Mouse (Mus musculus): ENCODE measurements at regions not wholly inside any gene's neighbourhood (a gene's known extent, or its start where the extent isn't known, plus 50 kb on each side); places are given as distances from the start of the nearest gene placed in this dataset.

- no peak for DNase-seq (ENCODE audit: low read depth, low spot score)
Measured at GRCm38 (mm10) chr4:47622851-47623743, 148.6 kb downstream of the Sec61b start.

- no peak for DNase-seq (ENCODE audit: low read depth, low spot score)
Measured at GRCm38 (mm10) chr4:47630006-47630405, 155.5 kb downstream of the Sec61b start.

- no peak for DNase-seq (ENCODE audit: low read depth, low spot score)
Measured at GRCm38 (mm10) chr4:47630427-47630826, 156.0 kb downstream of the Sec61b start.

- no peak for DNase-seq (ENCODE audit: low read depth, low spot score)
Measured at GRCm38 (mm10) chr4:47638876-47639494, 164.5 kb downstream of the Sec61b start.

GRCm38 (mm10) chr4:47645093-47645492 is 170.6 kb downstream of the Sec61b start:
- no peak for DNase-seq (ENCODE audit: low read depth, low spot score)

GRCm38 (mm10) chr4:47648701-47649100 is 174.2 kb downstream of the Sec61b start:
- no peak for DNase-seq (ENCODE audit: low read depth, low spot score)

- DNase-seq (ENCODE audit: low read depth, low spot score) = no peak
Measured at GRCm38 (mm10) chr4:47649951-47650350, 175.5 kb downstream of the Sec61b start.

- no peak for DNase-seq (ENCODE audit: low read depth, low spot score)
Measured at GRCm38 (mm10) chr4:47651521-47651920, 177.1 kb downstream of the Sec61b start.

- no peak for DNase-seq (ENCODE audit: low read depth, low spot score)
Measured at GRCm38 (mm10) chr4:47653143-47653542, 178.7 kb downstream of the Sec61b start.

GRCm38 (mm10) chr4:47669519-47669918 is 195.1 kb downstream of the Sec61b start:
- no peak for DNase-seq (ENCODE audit: low read depth, low spot score)

- no peak for DNase-seq (ENCODE audit: low read depth, low spot score)
Measured at GRCm38 (mm10) chr4:47670476-47670875, 196.0 kb downstream of the Sec61b start.

- no peak for DNase-seq (ENCODE audit: low read depth, low spot score)
Measured at GRCm38 (mm10) chr4:47671362-47671761, 196.9 kb downstream of the Sec61b start.

- no peak for DNase-seq (ENCODE audit: low read depth, low spot score)
Measured at GRCm38 (mm10) chr4:47681141-47681540, 206.7 kb downstream of the Sec61b start.

- DNase-seq (ENCODE audit: low read depth, low spot score) = no peak
Measured at GRCm38 (mm10) chr4:47691207-47691606, 216.7 kb downstream of the Sec61b start.

GRCm38 (mm10) chr4:47692654-47693053 is 218.2 kb downstream of the Sec61b start:
- no peak for DNase-seq (ENCODE audit: low read depth, low spot score)

- no peak for DNase-seq (ENCODE audit: low read depth, low spot score)
Measured at GRCm38 (mm10) chr4:47693221-47693620, 218.8 kb downstream of the Sec61b start.

GRCm38 (mm10) chr4:47697071-47697470 is 222.6 kb downstream of the Sec61b start:
- no peak for DNase-seq (ENCODE audit: low read depth, low spot score)

GRCm38 (mm10) chr4:47698514-47698913 is 224.1 kb downstream of the Sec61b start:
- no peak for DNase-seq (ENCODE audit: low read depth, low spot score)

GRCm38 (mm10) chr4:47698926-47699325 is 224.5 kb downstream of the Sec61b start:
- no peak for DNase-seq (ENCODE audit: low read depth, low spot score)

- no peak for DNase-seq (ENCODE audit: low read depth, low spot score)
Measured at GRCm38 (mm10) chr4:47703501-47703900, 229.0 kb downstream of the Sec61b start.

GRCm38 (mm10) chr4:47704607-47705006 is 230.1 kb downstream of the Sec61b start:
- DNase-seq (ENCODE audit: low read depth, low spot score) = no peak

- DNase-seq (ENCODE audit: low read depth, low spot score) = no peak
Measured at GRCm38 (mm10) chr4:47707966-47708365, 233.5 kb downstream of the Sec61b start.

- no peak for DNase-seq (ENCODE audit: low read depth, low spot score)
Measured at GRCm38 (mm10) chr4:47713387-47713786, 238.9 kb downstream of the Sec61b start.

Data from R1 (cell line).